Mouse (Mus musculus): Measurements from ENCODE around the gene Enox1.

DNA sequence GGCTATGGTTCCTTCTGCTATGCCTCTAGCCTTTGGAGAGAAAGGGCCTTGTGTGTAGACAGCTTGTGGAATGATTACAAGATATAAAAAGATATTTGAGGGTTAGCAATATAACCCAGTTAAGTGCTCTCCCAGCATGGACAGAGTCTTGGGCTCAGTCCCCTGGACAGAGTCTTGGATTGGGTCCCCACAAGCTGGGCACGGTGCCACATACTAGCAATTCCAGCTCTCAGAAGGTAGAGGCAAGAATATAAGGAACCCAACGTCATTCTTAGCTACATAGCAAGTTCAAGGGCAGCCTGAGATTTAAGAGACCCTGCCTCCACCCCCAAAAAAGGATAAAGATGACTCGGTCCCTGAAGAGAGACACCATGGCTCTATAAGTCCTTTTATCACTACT, 581.5 kb downstream of the Enox1 start:
- no peak for TF ChIP-seq ZC3H11A (IDR thresholded peaks at IDR 0.05; ENCODE audit: borderline replicate concordance, low read depth, low read length)
- no peak for TF ChIP-seq HCFC1 (IDR thresholded peaks at IDR 0.05; ENCODE audit: borderline replicate concordance, insufficient read depth, low read length)
